In the genomic region with DNA sequence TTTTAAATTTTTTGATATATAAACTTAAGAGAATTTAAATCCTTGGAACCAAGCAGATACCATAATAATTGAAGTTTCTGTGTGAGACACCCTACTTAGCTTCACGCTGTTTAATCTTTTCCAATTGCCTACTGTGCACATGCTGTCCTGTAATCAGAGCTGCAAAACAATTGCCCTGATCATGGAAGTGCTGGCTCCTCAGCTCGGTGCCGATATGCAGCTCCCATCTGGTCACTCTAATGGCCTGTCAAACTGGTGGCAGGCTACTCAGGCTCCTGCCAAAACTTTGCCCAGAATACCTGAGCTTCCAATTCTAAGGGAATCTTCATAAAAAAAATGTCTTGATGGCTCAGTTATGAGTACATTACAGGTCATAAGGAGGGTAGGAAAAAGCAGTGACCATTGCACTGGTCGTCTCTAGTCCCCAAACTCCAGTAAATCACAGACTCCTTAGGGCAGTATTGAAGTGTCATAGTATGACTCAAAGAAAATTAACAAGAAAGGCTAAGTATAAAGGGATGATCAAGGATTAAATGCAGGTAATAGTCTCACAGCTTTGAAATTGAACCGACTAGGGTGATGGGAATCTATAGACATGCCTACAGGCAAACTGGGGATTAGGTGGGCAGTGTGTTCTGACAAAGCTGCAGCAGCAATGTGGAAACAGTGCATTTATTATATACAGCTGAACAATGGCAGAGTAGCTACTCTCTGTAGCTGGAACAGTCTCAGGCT, we compare ENCODE assay signal across 19 mouse cellular contexts.
A peak's percentile ranks its signal among the peaks of the same experiment; 100 is the strongest.
DNase-seq lines count a peak whose midpoint lies in the region; ATAC-seq lines count a peak whose summit lies in the region.
"Had no signal": no experiment of that assay in that cellular context is flagged by ENCODE, and none has a peak within 500 bp of the region (broad histone marks: within the 10 kb centered on the region; RNA-seq: fewer than 3 reads in every experiment).

No protein-coding gene starts in this region.

- H3K9me3 ChIP-seq in embryonic facial prominence, embryonic 11.5 days (replicated peaks; ENCODE audit: control insufficient read depth, low read length), result no peaks in the 10 kb centered on the region
- H3K9me3 ChIP-seq in embryonic facial prominence, embryonic 10.5 days, result no peaks in the 10 kb centered on the region
- no peaks in the 10 kb centered on the region for H3K9me3 ChIP-seq in midbrain, embryonic 11.5 days (ENCODE audit: control insufficient read depth, low read length)
- H3K9me3 ChIP-seq in midbrain, embryonic 10.5 days (replicated peaks), result no peaks in the 10 kb centered on the region
- no peaks in the 10 kb centered on the region for H3K9me3 ChIP-seq in hindbrain, embryonic 13.5 days
- no peaks in the 10 kb centered on the region for H3K9me3 ChIP-seq in midbrain, embryonic 16.5 days (replicated peaks; ENCODE audit: control insufficient read depth, low read length, poor library complexity, severe bottlenecking)
- H3K9me3 ChIP-seq in liver, embryonic 11.5 days (ENCODE audit: control insufficient read depth, low read length), result no peaks in the 10 kb centered on the region
- H3K9me3 ChIP-seq: embryonic facial prominence, embryonic 13.5 days; liver, embryonic 15.5 days had no signal

- no peaks in the 10 kb centered on the region for H3K36me3 ChIP-seq in embryonic facial prominence, embryonic 11.5 days (replicated peaks; ENCODE audit: control insufficient read depth, insufficient read depth, low read depth, low read length)
- H3K36me3 ChIP-seq in embryonic facial prominence, embryonic 10.5 days (replicated peaks), result no peaks in the 10 kb centered on the region
- H3K36me3 ChIP-seq in midbrain, embryonic 11.5 days (ENCODE audit: control insufficient read depth, insufficient read depth, low read length), result no peaks in the 10 kb centered on the region
- no peaks in the 10 kb centered on the region for H3K36me3 ChIP-seq in midbrain, embryonic 10.5 days
- H3K36me3 ChIP-seq in hindbrain, embryonic 13.5 days, result no peaks in the 10 kb centered on the region
- H3K36me3 ChIP-seq in midbrain, embryonic 16.5 days (ENCODE audit: control insufficient read depth, insufficient read depth, low read length), result no peaks in the 10 kb centered on the region
- H3K36me3 ChIP-seq in liver, embryonic 11.5 days (ENCODE audit: control insufficient read depth, insufficient read depth, low read length), result no peaks in the 10 kb centered on the region
- H3K36me3 ChIP-seq: embryonic facial prominence, embryonic 13.5 days; liver, embryonic 15.5 days had no signal

- H3K27me3 ChIP-seq in embryonic facial prominence, embryonic 11.5 days (ENCODE audit: control insufficient read depth, insufficient read depth, low read length), result no peaks in the 10 kb centered on the region
- H3K27me3 ChIP-seq in embryonic facial prominence, embryonic 10.5 days (replicated peaks; ENCODE audit: low read depth, poor library complexity, severe bottlenecking), result no peaks in the 10 kb centered on the region
- H3K27me3 ChIP-seq in midbrain, embryonic 11.5 days (ENCODE audit: control insufficient read depth, insufficient read depth, low read length), result no peaks in the 10 kb centered on the region
- H3K27me3 ChIP-seq in midbrain, embryonic 10.5 days (ENCODE audit: low read depth, poor library complexity, severe bottlenecking), result no peaks in the 10 kb centered on the region
- no peaks in the 10 kb centered on the region for H3K27me3 ChIP-seq in hindbrain, embryonic 13.5 days
- H3K27me3 ChIP-seq in midbrain, embryonic 16.5 days (ENCODE audit: control insufficient read depth, insufficient read depth, low read depth, low read length), result no peaks in the 10 kb centered on the region
- no peaks in the 10 kb centered on the region for H3K27me3 ChIP-seq in liver, embryonic 11.5 days (replicated peaks; ENCODE audit: control insufficient read depth, insufficient read depth, low read length)
- H3K27me3 ChIP-seq: embryonic facial prominence, embryonic 13.5 days; liver, embryonic 15.5 days had no signal

- no peak overlapping the region for H3K4me3 ChIP-seq in embryonic facial prominence, embryonic 11.5 days (ENCODE audit: low read depth, low read length)
- no peak overlapping the region for H3K4me3 ChIP-seq in embryonic facial prominence, embryonic 10.5 days
- H3K4me3 ChIP-seq in midbrain, embryonic 11.5 days (ENCODE audit: low read depth, low read length), result no peak overlapping the region
- no peak overlapping the region for H3K4me3 ChIP-seq in midbrain, embryonic 10.5 days
- no peak overlapping the region for H3K4me3 ChIP-seq in hindbrain, embryonic 13.5 days
- no peak overlapping the region for H3K4me3 ChIP-seq in midbrain, embryonic 16.5 days (ENCODE audit: low read depth, low read length)
- H3K4me3 ChIP-seq in liver, embryonic 11.5 days (ENCODE audit: low read depth, low read length), result no peak overlapping the region
- H3K4me3 ChIP-seq: embryonic facial prominence, embryonic 13.5 days; liver, embryonic 15.5 days had no signal

- ATAC-seq in embryonic facial prominence, embryonic 11.5 days (replicated peaks; ENCODE audit: insufficient number of reproducible peaks, low FRiP score, low TSS enrichment, low read depth), result peak; percentile 39
- ATAC-seq in midbrain, embryonic 11.5 days (ENCODE audit: low FRiP score), result peak; percentile 58; the same call in 1 of the 2 replicates
- ATAC-seq in hindbrain, embryonic 13.5 days (ENCODE audit: low FRiP score), result 0 out of 2 replicates have a peak, but pooled peaks have one; percentile 24
- ATAC-seq in midbrain, embryonic 16.5 days, result peak; percentile 39; the same call in 1 of the 2 replicates
- ATAC-seq in liver, embryonic 11.5 days (replicated peaks; ENCODE audit: low FRiP score), result no peak

- H3K4me2 ChIP-seq in embryonic facial prominence, embryonic 11.5 days (ENCODE audit: low read depth, low read length), result no peak overlapping the region
- no peak overlapping the region for H3K4me2 ChIP-seq in midbrain, embryonic 11.5 days
- no peak overlapping the region for H3K4me2 ChIP-seq in hindbrain, embryonic 13.5 days
- H3K4me2 ChIP-seq in midbrain, embryonic 16.5 days (ENCODE audit: low read length), result no peak overlapping the region
- no peak overlapping the region for H3K4me2 ChIP-seq in liver, embryonic 11.5 days
- H3K4me2 ChIP-seq: embryonic facial prominence, embryonic 13.5 days; heart, embryonic 11.5 days; liver, embryonic 15.5 days had no signal

- no peak overlapping the region for H3K27ac ChIP-seq in embryonic facial prominence, embryonic 11.5 days (replicated peaks; ENCODE audit: low read depth, low read length)
- H3K27ac ChIP-seq in embryonic facial prominence, embryonic 10.5 days (replicated peaks), result no peak overlapping the region
- H3K27ac ChIP-seq in midbrain, embryonic 11.5 days (ENCODE audit: low read depth, low read length), result no peak overlapping the region
- H3K27ac ChIP-seq in midbrain, embryonic 10.5 days (replicated peaks), result no peak overlapping the region
- H3K27ac ChIP-seq in hindbrain, embryonic 13.5 days, result no peak overlapping the region
- H3K27ac ChIP-seq in midbrain, embryonic 16.5 days (ENCODE audit: low read length), result no peak overlapping the region
- H3K27ac ChIP-seq in liver, embryonic 11.5 days (ENCODE audit: low read depth, low read length), result no peak overlapping the region
- H3K27ac ChIP-seq: embryonic facial prominence, embryonic 13.5 days; kidney, postnatal 0 days; liver, embryonic 15.5 days; macrophage had no signal

- H3K9ac ChIP-seq in embryonic facial prominence, embryonic 11.5 days (replicated peaks; ENCODE audit: low read length), result no peak overlapping the region
- no peak overlapping the region for H3K9ac ChIP-seq in midbrain, embryonic 11.5 days (ENCODE audit: low read length)
- H3K9ac ChIP-seq in hindbrain, embryonic 13.5 days, result no peak overlapping the region
- no peak overlapping the region for H3K9ac ChIP-seq in midbrain, embryonic 16.5 days (ENCODE audit: low read depth, low read length)
- H3K9ac ChIP-seq in liver, embryonic 11.5 days (ENCODE audit: low read depth, low read length), result no peak overlapping the region
- H3K9ac ChIP-seq: embryonic facial prominence, embryonic 13.5 days; liver, embryonic 15.5 days had no signal

- DNase-seq in embryonic facial prominence, embryonic 11.5 days (ENCODE audit: low spot score), result no peak
- DNase-seq in embryonic facial prominence, embryonic 10.5 days (ENCODE audit: low spot score), result no peak
- DNase-seq in midbrain, embryonic 11.5 days (ENCODE audit: low spot score, missing footprints), result no peak
- DNase-seq in midbrain, embryonic 10.5 days (ENCODE audit: low spot score), result no peak
- DNase-seq in urinary bladder, postnatal 4 days (ENCODE audit: low spot score in 2 of 2), result no peak
- DNase-seq in liver, embryonic 11.5 days (ENCODE audit: low spot score), result no peak
- DNase-seq: adrenal gland, postnatal 36 days; B cell, adult 2 months; heart, postnatal 10 days; kidney, adult 11 months; right cerebral cortex, adult 18-20 months; thymus, postnatal 14 days had no signal

- 51% methylated on average over 5 of the region's 5 CpGs for WGBS in embryonic facial prominence, embryonic 11.5 days
- 42% methylated on average over 5 of the region's 5 CpGs for WGBS in embryonic facial prominence, embryonic 10.5 days
- WGBS in midbrain, embryonic 11.5 days, result 60% methylated on average over 5 of the region's 5 CpGs
- 72% methylated on average over 5 of the region's 5 CpGs for WGBS in midbrain, embryonic 10.5 days
- 63% methylated on average over 5 of the region's 5 CpGs for WGBS in hindbrain, embryonic 13.5 days
- WGBS in midbrain, embryonic 16.5 days, result 42% methylated on average over 5 of the region's 5 CpGs
- WGBS in liver, embryonic 11.5 days, result 76% methylated on average over 5 of the region's 5 CpGs

- no peaks in the 10 kb centered on the region for H3K4me1 ChIP-seq in embryonic facial prominence, embryonic 11.5 days (ENCODE audit: control insufficient read depth, insufficient read depth, low read length)
- peaks cover 7% of the 10 kb centered on the region for H3K4me1 ChIP-seq in embryonic facial prominence, embryonic 10.5 days
- no peaks in the 10 kb centered on the region for H3K4me1 ChIP-seq in midbrain, embryonic 11.5 days (ENCODE audit: control insufficient read depth, insufficient read depth, low read length)
- no peaks in the 10 kb centered on the region for H3K4me1 ChIP-seq in midbrain, embryonic 10.5 days
- H3K4me1 ChIP-seq in hindbrain, embryonic 13.5 days (replicated peaks), result no peaks in the 10 kb centered on the region
- H3K4me1 ChIP-seq in midbrain, embryonic 16.5 days (ENCODE audit: control insufficient read depth, insufficient read depth, low read length), result 0 out of 2 replicates have a peak, but pooled peaks cover 2% of the 10 kb centered on the region
- H3K4me1 ChIP-seq in liver, embryonic 11.5 days (replicated peaks; ENCODE audit: control insufficient read depth, insufficient read depth, low read length), result no peaks in the 10 kb centered on the region
- H3K4me1 ChIP-seq: embryonic facial prominence, embryonic 13.5 days; liver, embryonic 15.5 days had no signal
